Mouse (Mus musculus): ENCODE data around the gene Farp1. TPM values are rescaled to one million over a fixed set of nuclear protein-coding genes. Genes with fewer than 3 reads are reported as not detected.
"Not testable (repeated sequence)": the region's sequence is repeated elsewhere in the genome, so short reads cannot be mapped to it uniquely, and the experiment has no call there.

Farp1 gene
- total and polyA plus RNA-seq, 3 experiments: 0.01 to 0.27 TPM; not detected in 1

DNA sequence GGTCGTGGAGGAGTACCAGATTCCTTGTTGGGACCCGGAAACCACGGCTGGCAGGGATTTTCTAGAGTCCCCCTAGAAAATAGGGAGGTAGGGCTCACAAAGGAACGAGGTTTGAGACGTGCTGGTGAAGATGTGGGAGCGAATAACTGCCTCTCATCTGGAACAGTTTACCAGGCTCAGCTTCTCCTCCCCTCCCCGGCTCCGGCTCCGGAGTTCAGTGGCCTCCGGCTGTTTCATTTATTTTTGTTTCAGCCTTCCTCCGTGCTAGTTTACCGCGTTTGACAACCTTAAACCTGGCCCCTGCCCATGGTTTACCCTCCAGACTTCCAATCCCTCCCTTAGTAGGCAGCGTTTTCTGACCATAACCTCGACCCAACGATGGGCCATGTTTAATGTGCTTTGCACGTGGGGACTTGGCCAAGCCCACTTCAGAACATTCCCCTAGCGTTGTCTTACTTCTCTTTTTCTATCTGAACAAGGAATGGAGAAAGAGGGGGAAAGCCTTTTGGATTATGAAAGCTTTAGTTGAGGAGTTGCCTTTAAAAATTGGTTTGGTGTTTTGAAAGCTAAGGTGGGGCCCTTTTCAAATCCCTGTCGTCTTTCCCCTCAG is 1.7 kb downstream of the Farp1 start:
- H3K4me3 ChIP-seq (ENCODE audit: low read depth, low read length): no peak overlapping the region

DNA sequence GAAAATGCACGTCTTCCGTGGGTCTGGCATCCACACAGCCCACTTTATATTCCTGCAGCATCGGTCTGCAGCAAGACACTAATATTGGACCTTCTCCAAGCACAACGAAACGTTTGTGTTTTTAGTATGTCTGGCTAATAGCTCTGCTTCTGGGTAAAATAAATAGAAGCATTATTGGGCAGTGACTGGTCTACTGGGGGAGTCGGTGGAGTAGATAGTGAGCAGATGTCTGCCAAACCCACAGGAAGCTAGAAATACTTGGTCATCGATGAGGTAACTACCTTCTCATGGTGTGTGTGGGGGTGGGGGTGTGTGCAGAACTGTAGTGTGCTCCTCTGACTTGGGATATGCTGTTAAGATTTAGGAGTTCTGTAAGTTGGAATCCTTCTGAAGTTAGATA is 2.3 kb downstream of the Farp1 start:
- Histone ChIP-seq H3K4me3 (ENCODE audit: low read depth, low read length) (no peak overlapping the region), H3K27me3 (ENCODE audit: insufficient read depth, low read length) (no peaks in the 10 kb centered on the region)
- ATAC-seq (ENCODE audit: extremely low read depth, insufficient number of reproducible peaks, low FRiP score, poor library complexity, severe bottlenecking): no peak

More for the DNA sequence above, 1.7 kb downstream of the Farp1 start:
- peaks cover 64% of the 10 kb centered on the region for H3K9me3 ChIP-seq (replicated peaks)
- no peak for ATAC-seq (ENCODE audit: extremely low read depth, insufficient number of reproducible peaks, low FRiP score, poor library complexity, severe bottlenecking)
- DNase-seq (ENCODE audit: low spot score): no peak
- no peaks in the 10 kb centered on the region for H3K27me3 ChIP-seq (ENCODE audit: insufficient read depth, low read length)
- no peaks in the 10 kb centered on the region for H3K4me1 ChIP-seq (ENCODE audit: insufficient read depth, low read depth, low read length)
- H3K36me3 ChIP-seq (replicated peaks): no peaks in the 10 kb centered on the region
- TF ChIP-seq GATA1 (IDR thresholded peaks at IDR 0.05; ENCODE audit: borderline replicate concordance, low read length) (no peak), POLR2AphosphoS5 (IDR thresholded peaks at IDR 0.05; ENCODE audit: insufficient replicate concordance, low read depth, low read length) (no peak), CTCF (IDR thresholded peaks at IDR 0.05; ENCODE audit: low read depth, low read length) (no peak), GATA2 (IDR thresholded peaks at IDR 0.05; ENCODE audit: borderline replicate concordance, low read depth, low read length) (no peak), TAL1 (conservative IDR thresholded peaks at IDR 0.05; ENCODE audit: low read depth, low read length) (no peak)

DNA sequence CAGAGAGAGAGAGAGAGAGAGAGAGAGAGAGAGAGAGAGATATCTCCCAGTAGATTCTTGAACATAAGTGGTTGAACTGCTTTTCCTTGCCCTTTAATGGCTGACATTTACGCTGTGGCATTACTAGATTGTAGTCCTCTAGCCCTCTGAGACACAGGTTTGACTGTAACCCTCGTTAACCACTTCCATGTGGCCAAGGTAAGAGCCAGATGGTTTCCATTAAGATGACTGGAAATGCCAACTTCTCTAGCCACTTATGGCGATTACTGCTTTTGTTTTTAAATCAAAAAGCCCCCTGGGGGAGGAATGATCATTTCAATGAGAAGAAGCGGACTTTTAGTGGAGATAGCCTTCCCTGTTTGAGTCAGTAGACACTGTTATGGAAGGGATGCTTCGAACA is 3.7 kb downstream of the Farp1 start:
- H3K27me3 ChIP-seq (ENCODE audit: insufficient read depth, low read length): no peaks in the 10 kb centered on the region
- H3K4me1 ChIP-seq (ENCODE audit: insufficient read depth, low read depth, low read length): no peaks in the 10 kb centered on the region
- no peak for ATAC-seq (ENCODE audit: extremely low read depth, insufficient number of reproducible peaks, low FRiP score, poor library complexity, severe bottlenecking)
- no peaks in the 10 kb centered on the region for H3K36me3 ChIP-seq (replicated peaks)
- no peak overlapping the region for H3K4me3 ChIP-seq (ENCODE audit: low read depth, low read length)
- no peak for DNase-seq (ENCODE audit: low spot score)
- H3K9me3 ChIP-seq (replicated peaks): peaks cover 52% of the 10 kb centered on the region
- TF ChIP-seq POLR2AphosphoS5 (IDR thresholded peaks at IDR 0.05; ENCODE audit: insufficient replicate concordance, low read depth, low read length) (no peak), CTCF (IDR thresholded peaks at IDR 0.05; ENCODE audit: low read depth, low read length) (no peak), TAL1 (conservative IDR thresholded peaks at IDR 0.05; ENCODE audit: low read depth, low read length) (no peak), GATA2 (IDR thresholded peaks at IDR 0.05; ENCODE audit: borderline replicate concordance, low read depth, low read length) (no peak), GATA1 (IDR thresholded peaks at IDR 0.05; ENCODE audit: borderline replicate concordance, low read length) (no peak)

More for the DNA sequence above, 2.3 kb downstream of the Farp1 start:
- TF ChIP-seq POLR2AphosphoS5 (IDR thresholded peaks at IDR 0.05; ENCODE audit: insufficient replicate concordance, low read depth, low read length) (no peak), GATA2 (IDR thresholded peaks at IDR 0.05; ENCODE audit: borderline replicate concordance, low read depth, low read length) (no peak), TAL1 (conservative IDR thresholded peaks at IDR 0.05; ENCODE audit: low read depth, low read length) (no peak), GATA1 (IDR thresholded peaks at IDR 0.05; ENCODE audit: borderline replicate concordance, low read length) (no peak), CTCF (IDR thresholded peaks at IDR 0.05; ENCODE audit: low read depth, low read length) (no peak)
- Histone ChIP-seq H3K36me3 (replicated peaks) (no peaks in the 10 kb centered on the region), H3K9me3 (replicated peaks) (peaks cover 63% of the 10 kb centered on the region), H3K4me1 (ENCODE audit: insufficient read depth, low read depth, low read length) (no peaks in the 10 kb centered on the region)
- no peak for DNase-seq (ENCODE audit: low spot score)

DNA sequence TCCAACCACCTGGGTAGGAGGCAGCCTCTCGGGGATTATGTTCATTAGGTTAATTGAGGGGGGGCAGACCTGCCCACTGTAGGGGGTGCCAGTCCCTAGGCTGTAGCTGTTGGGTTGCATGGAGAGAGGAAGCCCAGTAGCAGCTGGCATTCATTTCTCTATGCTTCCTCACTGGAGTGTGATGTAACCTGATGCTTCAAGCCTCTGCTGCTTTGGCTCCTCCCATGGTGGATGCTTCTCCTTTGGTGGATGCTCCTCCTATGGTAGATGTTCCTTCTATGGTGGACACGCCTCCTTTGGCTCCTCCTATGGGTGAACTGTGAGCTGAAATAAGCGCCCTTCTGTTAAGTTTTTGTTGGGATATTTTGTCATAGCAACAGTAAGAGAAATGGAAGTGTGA is 9.1 kb downstream of the Farp1 start:
- TF ChIP-seq CTCF (IDR thresholded peaks at IDR 0.05; ENCODE audit: low read depth, low read length) (no peak), TAL1 (conservative IDR thresholded peaks at IDR 0.05; ENCODE audit: low read depth, low read length) (no peak), GATA1 (IDR thresholded peaks at IDR 0.05; ENCODE audit: borderline replicate concordance, low read length) (no peak), POLR2AphosphoS5 (IDR thresholded peaks at IDR 0.05; ENCODE audit: insufficient replicate concordance, low read depth, low read length) (no peak), GATA2 (IDR thresholded peaks at IDR 0.05; ENCODE audit: borderline replicate concordance, low read depth, low read length) (no peak)
- H3K27me3 ChIP-seq (ENCODE audit: insufficient read depth, low read length): no peaks in the 10 kb centered on the region
- H3K4me1 ChIP-seq (ENCODE audit: insufficient read depth, low read depth, low read length): no peaks in the 10 kb centered on the region
- no peak for ATAC-seq (ENCODE audit: extremely low read depth, insufficient number of reproducible peaks, low FRiP score, poor library complexity, severe bottlenecking)
- no peak overlapping the region for H3K4me3 ChIP-seq (ENCODE audit: low read depth, low read length)
- no peaks in the 10 kb centered on the region for H3K36me3 ChIP-seq (replicated peaks)
- no peak for DNase-seq (ENCODE audit: low spot score)
- H3K9me3 ChIP-seq (replicated peaks): peaks cover 46% of the 10 kb centered on the region

DNA sequence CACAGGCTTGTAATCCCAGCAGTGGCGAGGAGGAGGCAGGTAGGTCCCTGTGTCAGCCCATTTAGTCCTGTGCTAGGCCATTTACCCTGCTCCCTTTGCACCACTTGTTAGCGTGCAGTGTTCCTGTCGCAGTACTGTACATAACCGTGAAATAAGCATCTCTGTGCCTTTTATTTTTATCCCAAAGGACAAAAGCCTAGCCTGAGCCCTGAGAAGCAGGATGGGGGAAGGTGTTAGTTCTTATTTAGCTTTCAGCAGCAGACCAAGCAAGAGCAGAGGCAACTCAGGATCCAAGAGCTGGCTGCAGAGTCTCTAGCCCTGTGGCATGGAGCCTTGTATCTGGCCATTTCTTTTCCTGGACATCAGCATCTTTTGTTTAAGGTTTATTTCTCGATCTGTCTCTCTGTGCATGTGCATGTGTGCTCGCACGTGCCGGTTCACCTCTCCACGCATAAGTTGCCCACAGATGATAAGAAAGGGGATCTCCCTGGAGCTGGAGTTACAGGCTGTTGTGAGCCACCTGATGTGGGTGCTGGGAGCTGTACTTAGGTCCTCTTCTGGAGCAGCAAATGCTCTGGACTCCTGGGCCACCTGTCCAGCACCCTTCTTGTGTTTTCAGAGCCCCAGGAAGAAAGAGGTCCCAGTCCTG is 11.4 kb downstream of the Farp1 start:
- TF ChIP-seq GATA2 (IDR thresholded peaks at IDR 0.05; ENCODE audit: borderline replicate concordance, low read depth, low read length): no peak
- TF ChIP-seq CTCF (IDR thresholded peaks at IDR 0.05; ENCODE audit: low read depth, low read length): no peak
- TF ChIP-seq GATA1 (IDR thresholded peaks at IDR 0.05; ENCODE audit: borderline replicate concordance, low read length): no peak
- no peak for TF ChIP-seq TAL1 (conservative IDR thresholded peaks at IDR 0.05; ENCODE audit: low read depth, low read length)
- no peak for TF ChIP-seq POLR2AphosphoS5 (IDR thresholded peaks at IDR 0.05; ENCODE audit: insufficient replicate concordance, low read depth, low read length)
- Histone ChIP-seq H3K9me3 (replicated peaks) (peaks cover 53% of the 10 kb centered on the region), H3K4me3 (ENCODE audit: low read depth, low read length) (no peak overlapping the region), H3K27me3 (ENCODE audit: insufficient read depth, low read length) (no peaks in the 10 kb centered on the region), H3K36me3 (replicated peaks) (no peaks in the 10 kb centered on the region), H3K4me1 (ENCODE audit: insufficient read depth, low read depth, low read length) (no peaks in the 10 kb centered on the region)
- ATAC-seq (ENCODE audit: extremely low read depth, insufficient number of reproducible peaks, low FRiP score, poor library complexity, severe bottlenecking) (no peak), DNase-seq (ENCODE audit: low spot score) (no peak)

DNA sequence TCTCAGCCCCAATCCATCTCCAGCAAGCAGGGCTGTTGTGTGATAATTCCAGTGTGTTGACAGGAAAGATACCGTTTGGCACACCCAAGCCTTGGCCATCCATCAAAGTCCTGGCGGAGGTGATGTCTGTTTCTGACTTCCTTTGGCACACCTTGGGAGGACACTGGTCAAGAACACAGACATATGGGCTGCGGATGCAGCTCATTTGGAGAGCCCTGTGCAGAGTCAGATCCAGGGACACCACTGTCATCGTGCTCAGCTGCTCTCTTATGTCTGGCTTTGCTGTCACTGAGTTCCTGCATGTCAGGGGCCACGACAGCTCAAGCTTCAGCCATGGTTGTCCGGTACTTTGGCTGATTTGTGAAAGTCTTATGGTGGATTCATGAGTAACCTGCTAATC is 12.8 kb downstream of the Farp1 start:
- no peak for ATAC-seq (ENCODE audit: extremely low read depth, insufficient number of reproducible peaks, low FRiP score, poor library complexity, severe bottlenecking)
- Histone ChIP-seq H3K4me1 (ENCODE audit: insufficient read depth, low read depth, low read length) (no peaks in the 10 kb centered on the region), H3K4me3 (ENCODE audit: low read depth, low read length) (no peak overlapping the region), H3K9me3 (replicated peaks) (peaks cover 60% of the 10 kb centered on the region), H3K36me3 (replicated peaks) (no peaks in the 10 kb centered on the region), H3K27me3 (ENCODE audit: insufficient read depth, low read length) (no peaks in the 10 kb centered on the region)
- no peak for DNase-seq (ENCODE audit: low spot score)
- TF ChIP-seq POLR2AphosphoS5 (IDR thresholded peaks at IDR 0.05; ENCODE audit: insufficient replicate concordance, low read depth, low read length): no peak
- TF ChIP-seq CTCF (IDR thresholded peaks at IDR 0.05; ENCODE audit: low read depth, low read length): no peak
- no peak for TF ChIP-seq GATA1 (IDR thresholded peaks at IDR 0.05; ENCODE audit: borderline replicate concordance, low read length)
- no peak for TF ChIP-seq TAL1 (conservative IDR thresholded peaks at IDR 0.05; ENCODE audit: low read depth, low read length)
- TF ChIP-seq GATA2 (IDR thresholded peaks at IDR 0.05; ENCODE audit: borderline replicate concordance, low read depth, low read length): no peak

DNA sequence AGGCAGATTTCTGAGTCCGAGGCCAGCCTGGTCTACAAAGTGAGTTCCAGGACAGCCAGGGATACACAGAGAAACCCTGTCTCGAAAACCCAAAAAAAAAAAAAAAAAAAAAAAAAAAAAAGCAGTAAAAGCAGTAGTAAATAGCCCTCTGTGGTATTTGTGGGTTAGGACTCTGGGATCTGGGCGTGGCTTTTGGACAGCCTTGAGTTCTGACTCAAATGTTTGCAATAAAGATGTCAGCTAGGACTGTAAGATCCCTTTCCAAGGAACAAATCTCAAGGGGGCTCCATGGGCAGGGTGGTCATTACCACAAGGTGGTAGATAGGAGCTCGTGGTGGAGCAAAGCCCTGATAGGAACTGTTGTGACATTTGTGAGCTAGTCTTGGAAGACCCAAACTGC is 16.0 kb downstream of the Farp1 start:
- not testable (repeated sequence) for H3K27me3 ChIP-seq (ENCODE audit: insufficient read depth, low read length); H3K4me3 ChIP-seq (ENCODE audit: low read depth, low read length); ATAC-seq (ENCODE audit: extremely low read depth, insufficient number of reproducible peaks, low FRiP score, poor library complexity, severe bottlenecking); H3K4me1 ChIP-seq (ENCODE audit: insufficient read depth, low read depth, low read length); H3K36me3 ChIP-seq (replicated peaks); DNase-seq (ENCODE audit: low spot score)
- peaks cover 54% of the 10 kb centered on the region for H3K9me3 ChIP-seq (replicated peaks)

Measured in G1E (cell line).